Mouse (Mus musculus) thymus, adult 2 months (tissue): ENCODE data around the gene Cdh15.

Source experiments
- CTCF ChIP-seq: fragments of 200-500 bp; IDR thresholded peaks from 2 replicates; pipeline ENCODE4 v1.5.1; 2012; ENCODE audit warnings: mild to moderate bottlenecking, control low read depth, low read length, moderate library complexity, borderline replicate concordance; ENCODE audit not compliant: control insufficient read depth, poor library complexity, insufficient read depth; ENCODE audit errors: extremely low read depth
- POLR2A ChIP-seq: fragments of 200-500 bp; IDR thresholded peaks from 2 replicates; pipeline ENCODE4 v1.6.1; 2012; ENCODE audit warnings: mild to moderate bottlenecking, low read length, control low read depth, moderate library complexity; ENCODE audit not compliant: control insufficient read depth, poor library complexity, insufficient read depth; ENCODE audit errors: extremely low read depth

DNA sequence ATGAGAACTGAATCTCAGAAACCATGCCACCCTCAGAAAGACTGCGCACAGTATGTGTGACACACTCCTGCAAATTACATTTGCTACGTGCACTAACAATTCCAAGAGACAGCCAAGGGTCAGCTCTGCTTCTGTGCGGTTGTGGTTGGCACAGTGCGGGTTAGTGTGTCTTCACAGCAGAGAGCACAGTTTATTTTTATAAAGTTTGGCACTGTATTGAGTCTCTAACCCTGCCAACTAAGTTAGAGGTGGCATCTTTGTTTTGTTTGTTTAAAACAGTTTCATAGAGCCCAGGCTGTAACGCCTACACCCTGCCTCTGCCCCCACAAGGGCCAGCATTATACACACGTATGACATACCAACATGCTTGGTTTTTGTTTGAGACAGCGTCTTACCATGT, 53.7 kb downstream of the Cdh15 start:
- TF ChIP-seq POLR2A (no peak), CTCF (no peak)
